Mouse (Mus musculus) erythroblast, embryonic 14.5 days (primary cell): ENCODE measurements around the gene Gm21317. TPM values are rescaled to one million over a fixed set of nuclear protein-coding genes. Genes with fewer than 3 reads are reported as not detected.
"Not testable (repeated sequence)": the region's sequence is repeated elsewhere in the genome, so short reads cannot be mapped to it uniquely, and the experiment has no call there.

ENCODE experiments used
- H3K27me3 ChIP-seq: 2 replicates; pipeline ENCODE4 v1.6.1; 2012; ENCODE audit warnings: inconsistent platforms; ENCODE audit not compliant: control insufficient read depth
- H3K36me3 ChIP-seq: 2 replicates; pipeline ENCODE4 v1.6.1; 2012; ENCODE audit warnings: mild to moderate bottlenecking, inconsistent platforms; ENCODE audit not compliant: control insufficient read depth
- H3K4me1 ChIP-seq: 2 replicates; pipeline ENCODE4 v1.6.1; 2012; ENCODE audit warnings: inconsistent platforms; ENCODE audit not compliant: control insufficient read depth
- H3K4me3 ChIP-seq: replicated peaks from 2 replicates; pipeline ENCODE3; 2012; ENCODE audit warnings: moderate library complexity, mild to moderate bottlenecking, inconsistent platforms
- H3K9me3 ChIP-seq: 2 replicates; pipeline ENCODE4 v1.6.1; 2012; ENCODE audit warnings: low read length, inconsistent platforms, mixed read lengths; ENCODE audit not compliant: control insufficient read depth
- polyA plus RNA-seq: library from polyadenylated mRNA; stranded (reverse); fragments of >175 nt; gene quantifications from 2 replicates; pipeline ENCODE4 v1.2.3, GENCODE M21; 2012

Gm21317 gene
- not detected in 2 replicates for polyA plus RNA-seq

DNA sequence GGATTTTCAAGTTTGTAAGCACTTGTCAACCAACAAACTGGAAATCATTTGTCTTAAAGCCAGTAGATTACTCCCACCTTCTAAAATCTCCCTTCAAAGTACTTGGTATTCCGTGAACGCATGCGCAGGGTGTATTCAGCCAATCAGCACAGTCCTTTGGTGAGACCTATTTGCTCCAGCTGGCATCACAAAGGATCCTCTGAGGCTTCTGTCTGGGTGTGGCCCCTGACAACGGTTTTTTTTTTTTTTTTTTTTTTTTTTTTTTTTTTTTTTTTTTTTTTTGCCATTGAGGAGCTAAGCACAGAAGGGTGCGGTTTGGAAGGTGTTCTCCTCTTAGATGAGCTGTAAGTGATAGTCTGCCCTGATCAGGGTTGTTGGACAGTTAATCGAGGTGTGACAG lies at the start of gene Gm21317:
Gene Gm21317, plus strand, starts transcription at position 301 of the 400 bp plus-strand sequence.
- H3K4me1 ChIP-seq, H3K36me3 ChIP-seq, H3K27me3 ChIP-seq, H3K9me3 ChIP-seq, H3K4me3 ChIP-seq: not testable (repeated sequence)
